Mouse (Mus musculus): Measurements from ENCODE around the gene 6030408B16Rik. TPM values are rescaled to one million over a fixed set of nuclear protein-coding genes. Genes with fewer than 3 reads are reported as not detected.

The 6030408B16Rik gene
- polyA plus RNA-seq, 1 experiment from 2014 or later, result 4.7 TPM

DNA sequence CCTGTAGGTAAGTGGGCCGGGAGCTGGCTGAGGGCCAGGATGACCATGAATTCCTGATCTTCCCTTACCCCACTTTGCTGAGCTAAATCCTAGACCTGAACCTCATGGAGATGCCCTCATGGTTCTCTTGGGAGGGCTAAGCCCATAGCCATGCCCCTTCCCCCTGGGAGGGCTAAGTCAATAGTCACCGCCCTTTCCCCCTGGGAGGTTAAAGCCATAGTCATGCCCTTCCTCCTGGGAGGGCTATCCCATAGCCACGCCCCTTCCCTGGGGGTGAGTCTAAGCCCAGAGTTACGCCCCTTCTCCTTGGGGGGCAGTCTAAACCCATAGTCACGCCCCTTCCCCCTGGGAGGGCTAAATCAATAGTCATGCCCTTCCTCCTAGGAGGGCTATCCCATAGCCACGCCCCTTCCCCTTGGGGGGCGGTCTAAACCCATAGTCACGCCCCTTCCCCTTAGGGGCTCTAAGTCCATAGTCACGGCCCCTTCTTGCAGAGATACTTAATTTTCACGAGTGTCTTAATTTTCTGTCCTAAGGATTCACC is 33.1 kb downstream of the 6030408B16Rik start:
- no peak overlapping the region for H3K4me2 ChIP-seq
- no peak overlapping the region for H3K4me3 ChIP-seq (replicated peaks)
- 42% methylated on average over 10 of the region's 10 CpGs for WGBS
- H3K27ac ChIP-seq, result no peak overlapping the region
- ATAC-seq (ENCODE audit: insufficient number of reproducible peaks, insufficient read depth, low FRiP score, low TSS enrichment, low read depth), result no peak
- H3K4me1 ChIP-seq (replicated peaks), result peaks cover 16% of the 10 kb centered on the region
- no peaks in the 10 kb centered on the region for H3K9me3 ChIP-seq
- no peaks in the 10 kb centered on the region for H3K36me3 ChIP-seq
- H3K27me3 ChIP-seq, result no peaks in the 10 kb centered on the region
- no peak overlapping the region for H3K9ac ChIP-seq (replicated peaks)

DNA sequence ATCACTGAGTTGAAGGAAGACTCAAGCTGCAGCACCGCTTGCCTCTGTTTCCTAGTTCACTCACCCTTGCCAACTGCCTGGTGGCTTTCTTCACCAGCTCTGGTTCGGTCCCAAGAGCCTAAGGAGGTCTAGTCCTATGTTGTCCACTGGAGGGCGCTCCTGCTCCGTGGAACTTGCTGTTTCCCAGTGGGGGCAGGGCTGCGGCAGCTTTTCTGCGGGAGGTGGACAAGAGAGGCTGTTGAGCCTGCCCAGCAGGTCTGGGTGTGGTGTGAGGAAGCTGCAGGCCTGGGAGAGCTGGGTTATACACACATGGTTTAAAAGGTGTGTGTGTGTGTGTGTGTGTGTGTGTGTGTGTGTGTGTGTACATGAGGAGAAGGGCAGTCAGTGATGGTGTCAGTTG is 34.3 kb downstream of the 6030408B16Rik start:
- ATAC-seq (ENCODE audit: insufficient number of reproducible peaks, insufficient read depth, low FRiP score, low TSS enrichment, low read depth), result 0 out of 2 replicates have a peak, but pooled peaks have one; percentile 17
- peaks cover 11% of the 10 kb centered on the region for H3K4me1 ChIP-seq (replicated peaks)
- WGBS, result 8% methylated on average over 6 of the region's 6 CpGs

DNA sequence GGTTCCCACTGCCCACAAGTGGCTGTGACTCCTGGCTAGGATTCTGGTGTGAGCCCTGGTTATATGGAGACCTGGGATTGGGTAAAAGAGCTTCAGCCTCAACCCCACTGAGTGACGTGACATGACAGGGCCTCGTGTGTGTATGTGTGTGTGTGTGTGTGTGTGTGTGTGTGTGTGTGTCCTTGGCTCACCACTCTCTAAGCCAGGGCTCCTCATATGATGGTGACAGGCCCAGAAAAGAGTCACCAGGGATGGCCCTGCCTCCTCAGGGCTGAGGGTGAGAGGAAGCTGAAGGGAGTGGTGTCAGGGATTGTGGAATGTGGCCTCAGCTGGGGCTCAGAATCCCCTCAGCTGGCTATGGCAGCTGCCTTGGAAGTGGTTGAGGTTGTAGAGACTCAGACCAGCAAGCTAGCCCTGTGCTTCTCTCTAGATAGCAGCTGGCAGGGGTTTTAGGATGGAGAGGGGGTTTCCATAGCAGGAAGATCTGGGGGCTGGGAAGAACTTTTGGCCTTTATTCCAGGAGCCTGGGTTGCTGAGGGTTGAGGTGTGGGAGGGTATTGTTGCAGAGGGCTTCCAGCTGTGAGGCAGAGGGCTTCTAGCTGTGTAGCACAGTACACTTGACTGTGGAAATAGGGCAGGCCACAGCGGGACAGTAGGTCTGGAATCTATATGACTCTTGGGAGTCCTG is 36.0 kb downstream of the 6030408B16Rik start:
- H3K4me1 ChIP-seq (replicated peaks), result peaks cover 24% of the 10 kb centered on the region
- 64% methylated on average over 3 of the region's 3 CpGs for WGBS
- no peak for ATAC-seq (ENCODE audit: insufficient number of reproducible peaks, insufficient read depth, low FRiP score, low TSS enrichment, low read depth)
- H3K9ac ChIP-seq (replicated peaks), result no peak overlapping the region
- H3K4me3 ChIP-seq (replicated peaks), result no peak overlapping the region
- no peaks in the 10 kb centered on the region for H3K27me3 ChIP-seq
- no peak overlapping the region for H3K4me2 ChIP-seq
- peak overlapping the region; percentile 14; the same call in 1 of the 2 replicates for H3K27ac ChIP-seq
- no peaks in the 10 kb centered on the region for H3K9me3 ChIP-seq
- H3K36me3 ChIP-seq, result no peaks in the 10 kb centered on the region

More for the DNA sequence above, 34.3 kb downstream of the 6030408B16Rik start:
- no peak overlapping the region for H3K27ac ChIP-seq
- H3K36me3 ChIP-seq, result no peaks in the 10 kb centered on the region
- no peaks in the 10 kb centered on the region for H3K9me3 ChIP-seq
- H3K4me2 ChIP-seq, result no peak overlapping the region
- H3K9ac ChIP-seq (replicated peaks), result no peak overlapping the region
- H3K27me3 ChIP-seq, result no peaks in the 10 kb centered on the region
- no peak overlapping the region for H3K4me3 ChIP-seq (replicated peaks)

DNA sequence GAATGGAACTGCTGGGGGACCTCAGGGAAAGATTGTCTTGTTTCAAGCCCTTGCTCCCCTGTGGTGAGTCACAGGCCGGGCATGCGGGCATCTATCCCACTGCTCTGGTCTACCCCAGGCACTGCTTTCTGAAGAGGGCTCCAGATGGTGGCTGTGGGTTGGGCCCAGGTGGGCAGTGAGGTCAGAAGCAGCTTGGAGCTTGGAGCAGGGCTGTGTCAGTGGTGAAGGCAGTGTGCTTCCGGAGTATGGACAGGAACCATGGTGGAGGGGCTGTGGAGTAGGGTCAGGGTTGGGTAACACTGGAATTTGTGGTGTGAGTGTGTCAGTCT is 36.5 kb downstream of the 6030408B16Rik start:
- WGBS, result 74% methylated on average over 3 of the region's 3 CpGs
- Histone ChIP-seq H3K4me1 (replicated peaks) (peaks cover 24% of the 10 kb centered on the region), H3K4me2 (no peak overlapping the region), H3K27ac (peak overlapping the region; percentile 14), H3K9me3 (no peaks in the 10 kb centered on the region), H3K36me3 (no peaks in the 10 kb centered on the region), H3K4me3 (replicated peaks) (no peak overlapping the region), H3K27me3 (no peaks in the 10 kb centered on the region), H3K9ac (replicated peaks) (no peak overlapping the region)
- ATAC-seq (ENCODE audit: insufficient number of reproducible peaks, insufficient read depth, low FRiP score, low TSS enrichment, low read depth), result no peak

DNA sequence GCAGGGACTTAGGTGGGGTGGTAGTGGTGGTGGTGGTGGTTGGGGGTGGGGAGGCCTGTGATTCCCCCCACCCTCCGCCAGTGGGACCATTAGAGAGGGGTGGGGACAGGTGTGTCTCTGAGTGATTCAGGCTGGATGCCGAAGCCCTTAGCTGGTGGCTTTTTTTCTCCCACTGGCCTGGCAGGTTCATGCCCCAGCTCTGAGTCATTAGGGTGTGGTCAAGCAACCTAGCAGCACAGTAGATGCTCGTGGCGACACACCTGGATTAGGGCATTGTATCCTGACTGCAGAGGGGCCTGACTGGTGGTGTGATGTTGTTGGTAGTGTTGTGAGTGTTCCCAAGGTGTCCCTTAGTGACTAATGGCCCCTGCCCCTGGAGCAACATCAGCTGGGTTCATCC is 38.1 kb downstream of the 6030408B16Rik start:
- Histone ChIP-seq H3K4me1 (replicated peaks) (peaks cover 24% of the 10 kb centered on the region), H3K27me3 (peaks cover 5% of the 10 kb centered on the region), H3K9ac (replicated peaks) (no peak overlapping the region), H3K4me2 (no peak overlapping the region), H3K4me3 (replicated peaks) (no peak overlapping the region), H3K36me3 (no peaks in the 10 kb centered on the region), H3K9me3 (no peaks in the 10 kb centered on the region), H3K27ac (no peak overlapping the region)
- ATAC-seq (ENCODE audit: insufficient number of reproducible peaks, insufficient read depth, low FRiP score, low TSS enrichment, low read depth), result no peak
- WGBS, result 70% methylated on average over 4 of the region's 4 CpGs

DNA sequence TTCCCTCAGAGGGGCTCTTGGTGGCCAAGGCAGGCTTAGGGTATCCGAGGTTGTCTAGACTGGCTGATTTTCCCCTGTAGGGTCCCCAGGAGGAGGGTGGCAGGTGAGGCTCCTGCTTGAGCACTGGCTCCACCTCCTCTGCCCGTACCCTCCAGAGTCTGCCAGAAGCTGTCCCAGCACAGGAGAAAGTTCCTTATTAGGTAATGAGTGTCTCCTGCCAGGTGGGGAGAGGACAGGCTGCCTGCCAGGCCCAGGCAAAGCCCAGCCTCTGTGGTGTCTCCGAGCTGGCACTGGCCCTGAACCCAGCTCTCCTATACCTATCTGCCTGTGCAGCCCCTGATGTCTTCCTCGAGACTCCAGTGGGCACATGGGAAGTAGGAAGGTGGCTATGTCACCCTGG is 39.4 kb downstream of the 6030408B16Rik start:
- Histone ChIP-seq H3K4me1 (replicated peaks) (peaks cover 22% of the 10 kb centered on the region), H3K27me3 (peaks cover 17% of the 10 kb centered on the region), H3K27ac (no peak overlapping the region), H3K9me3 (no peaks in the 10 kb centered on the region), H3K4me3 (replicated peaks) (no peak overlapping the region), H3K36me3 (no peaks in the 10 kb centered on the region), H3K9ac (replicated peaks) (no peak overlapping the region), H3K4me2 (no peak overlapping the region)
- no peak for ATAC-seq (ENCODE audit: insufficient number of reproducible peaks, insufficient read depth, low FRiP score, low TSS enrichment, low read depth)
- 64% methylated on average over 4 of the region's 4 CpGs for WGBS

DNA sequence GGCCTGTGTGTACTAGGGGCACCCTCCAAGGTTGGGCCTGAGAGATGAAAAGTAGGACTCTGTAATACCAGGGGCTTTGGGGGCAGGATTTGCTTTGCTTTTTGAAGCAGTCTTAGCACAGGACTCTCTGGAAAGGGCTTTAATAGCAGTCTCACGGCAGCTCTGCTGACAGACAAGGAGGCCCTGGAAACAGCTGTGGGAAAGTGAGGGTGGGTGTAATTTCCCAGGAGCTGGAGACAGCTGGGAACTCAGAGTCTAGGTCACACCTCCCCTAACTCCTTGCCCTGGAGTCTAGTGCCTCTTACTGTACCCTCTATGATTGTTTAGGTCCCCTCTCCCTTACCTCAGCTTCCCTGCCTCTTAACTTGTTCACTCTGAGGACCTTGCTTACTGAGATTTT is 40.2 kb downstream of the 6030408B16Rik start:
- no peaks in the 10 kb centered on the region for H3K36me3 ChIP-seq
- ATAC-seq (ENCODE audit: insufficient number of reproducible peaks, insufficient read depth, low FRiP score, low TSS enrichment, low read depth), result no peak
- no peaks in the 10 kb centered on the region for H3K9me3 ChIP-seq
- H3K4me1 ChIP-seq (replicated peaks), result peaks cover 21% of the 10 kb centered on the region
- H3K9ac ChIP-seq (replicated peaks), result 0 out of 2 replicates have a peak overlapping the region, but pooled peaks have one; percentile 8
- WGBS, result 4% methylated on average over 1 of the region's 1 CpGs
- 0 out of 2 replicates have a peak overlapping the region, but pooled peaks have one; percentile 59 for H3K27ac ChIP-seq
- H3K27me3 ChIP-seq, result peaks cover 20% of the 10 kb centered on the region
- no peak overlapping the region for H3K4me3 ChIP-seq (replicated peaks)
- H3K4me2 ChIP-seq, result no peak overlapping the region

DNA sequence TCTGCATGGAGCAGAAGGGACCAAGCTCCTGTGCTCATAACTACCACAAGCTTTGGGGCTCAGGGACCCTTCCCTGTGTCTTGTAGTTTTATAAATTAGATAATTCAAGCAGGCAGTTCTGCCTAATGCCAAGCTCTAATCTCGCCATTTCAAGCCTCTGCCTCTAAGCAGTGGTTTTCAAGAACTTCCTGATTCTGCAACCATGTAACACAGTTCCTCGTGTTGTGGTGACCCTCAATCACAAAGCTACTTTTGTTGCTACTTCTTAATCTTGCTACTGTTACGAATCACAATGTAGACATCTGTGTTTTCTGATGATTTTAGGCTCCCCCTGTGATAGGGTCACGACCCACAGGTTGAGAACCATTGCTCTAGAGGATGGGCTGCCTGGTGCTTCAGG is 40.6 kb downstream of the 6030408B16Rik start:
- no peaks in the 10 kb centered on the region for H3K36me3 ChIP-seq
- H3K4me2 ChIP-seq, result no peak overlapping the region
- H3K9ac ChIP-seq (replicated peaks), result 0 out of 2 replicates have a peak overlapping the region, but pooled peaks have one; percentile 8
- H3K27me3 ChIP-seq, result peaks cover 24% of the 10 kb centered on the region
- 0 out of 2 replicates have a peak overlapping the region, but pooled peaks have one; percentile 59 for H3K27ac ChIP-seq
- WGBS, result 62% methylated on average over 4 of the region's 4 CpGs
- H3K4me3 ChIP-seq (replicated peaks), result no peak overlapping the region
- H3K9me3 ChIP-seq, result no peaks in the 10 kb centered on the region
- peaks cover 21% of the 10 kb centered on the region for H3K4me1 ChIP-seq (replicated peaks)
- no peak for ATAC-seq (ENCODE audit: insufficient number of reproducible peaks, insufficient read depth, low FRiP score, low TSS enrichment, low read depth)

DNA sequence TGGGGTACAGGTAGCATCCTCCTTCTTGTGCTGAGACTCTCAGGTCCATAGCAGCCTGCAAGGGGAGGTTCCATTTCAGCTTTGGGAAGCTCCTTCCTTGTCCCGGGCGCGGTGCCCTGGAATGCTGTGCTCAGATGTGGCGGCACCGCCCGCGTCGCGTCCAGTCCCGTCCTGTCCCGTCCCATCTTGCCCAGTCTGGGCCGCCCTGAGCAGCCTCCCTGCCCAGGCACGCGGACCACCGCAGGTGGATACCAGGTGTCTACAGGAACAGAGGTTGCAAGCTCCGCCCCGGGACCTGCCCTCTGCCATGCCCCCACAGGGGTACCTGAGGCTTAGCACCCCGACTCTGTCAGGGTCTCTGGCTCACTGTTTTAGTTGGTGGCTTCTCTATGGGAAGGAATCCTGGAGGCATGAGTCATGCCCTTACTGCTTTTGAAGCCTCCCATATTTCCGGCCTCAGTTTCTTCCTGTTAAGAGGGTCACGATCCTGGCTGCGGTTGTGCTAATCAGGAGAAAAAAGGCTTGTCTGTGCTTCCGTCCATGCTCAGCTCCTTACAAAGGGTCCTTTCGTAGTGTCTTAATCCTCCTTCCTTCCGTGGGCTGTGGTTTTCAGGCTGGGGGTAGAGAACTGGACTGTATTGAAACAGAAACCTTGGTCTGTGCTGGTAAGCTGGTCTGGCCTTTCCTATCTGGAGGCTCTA is 43.6 kb downstream of the 6030408B16Rik start:
- 45% methylated on average over 24 of the region's 24 CpGs for WGBS
- Histone ChIP-seq H3K27ac (peak overlapping the region; percentile 30; the same call in 1 of the 2 replicates), H3K27me3 (peaks cover 35% of the 10 kb centered on the region), H3K4me3 (replicated peaks) (no peak overlapping the region), H3K9ac (replicated peaks) (no peak overlapping the region), H3K9me3 (no peaks in the 10 kb centered on the region), H3K36me3 (no peaks in the 10 kb centered on the region), H3K4me1 (replicated peaks) (peaks cover 15% of the 10 kb centered on the region; the same call in 1 of the 2 replicates), H3K4me2 (no peak overlapping the region)
- ATAC-seq (ENCODE audit: insufficient number of reproducible peaks, insufficient read depth, low FRiP score, low TSS enrichment, low read depth), result no peak

DNA sequence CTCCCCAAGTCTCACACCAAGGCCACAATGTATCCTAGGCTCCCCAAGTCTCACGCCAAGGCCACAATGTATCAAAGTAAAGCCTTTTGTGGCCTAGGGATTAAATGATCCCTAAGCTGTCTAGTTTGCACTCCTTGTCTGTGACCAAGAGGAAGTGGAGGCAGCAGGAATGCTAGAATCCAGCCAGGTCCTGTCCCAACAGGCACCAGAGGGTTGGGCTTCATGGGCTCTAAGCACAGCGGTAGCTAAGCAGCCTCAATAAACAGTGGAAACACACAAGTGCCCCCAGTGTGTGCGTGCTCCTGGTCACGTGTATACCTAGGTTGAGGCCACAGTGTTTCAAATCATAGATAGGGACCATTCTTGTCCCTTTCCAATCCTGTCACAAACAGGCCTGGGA is 45.3 kb downstream of the 6030408B16Rik start:
- H3K27me3 ChIP-seq, result peaks cover 35% of the 10 kb centered on the region
- WGBS, result 77% methylated on average over 4 of the region's 4 CpGs
- H3K27ac ChIP-seq, result no peak overlapping the region
- H3K4me3 ChIP-seq (replicated peaks), result no peak overlapping the region
- H3K9ac ChIP-seq (replicated peaks), result no peak overlapping the region
- no peaks in the 10 kb centered on the region for H3K36me3 ChIP-seq
- no peaks in the 10 kb centered on the region for H3K9me3 ChIP-seq
- no peak overlapping the region for H3K4me2 ChIP-seq
- H3K4me1 ChIP-seq (replicated peaks), result peaks cover 4% of the 10 kb centered on the region; the same call in 1 of the 2 replicates
- no peak for ATAC-seq (ENCODE audit: insufficient number of reproducible peaks, insufficient read depth, low FRiP score, low TSS enrichment, low read depth)

DNA sequence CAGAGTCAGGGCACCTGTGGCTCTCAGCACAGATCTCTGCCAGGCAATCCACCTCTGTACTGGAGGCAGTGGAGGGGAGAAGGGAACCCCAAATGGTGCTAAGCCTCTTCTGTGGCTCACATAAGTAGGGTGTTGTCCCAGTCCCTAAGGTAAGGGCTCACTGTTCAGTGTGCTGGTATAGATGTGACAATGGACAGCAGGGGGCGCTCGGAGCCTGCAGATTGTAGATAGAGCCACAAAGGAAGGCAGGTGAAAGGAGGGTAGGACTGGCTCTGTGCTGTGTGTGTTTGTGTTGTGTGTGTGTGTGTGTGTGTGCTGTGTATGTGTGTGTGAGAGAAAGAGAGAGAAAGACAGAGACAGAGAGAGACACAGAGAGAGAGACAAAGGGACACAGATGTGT is 46.5 kb downstream of the 6030408B16Rik start:
- peak; percentile 74 for ATAC-seq (ENCODE audit: insufficient number of reproducible peaks, insufficient read depth, low FRiP score, low TSS enrichment, low read depth)

More for the DNA sequence above, 46.5 kb downstream of the 6030408B16Rik start:
- peaks cover 2% of the 10 kb centered on the region; the same call in 1 of the 2 replicates for H3K4me1 ChIP-seq (replicated peaks)
- no peaks in the 10 kb centered on the region for H3K9me3 ChIP-seq
- H3K27ac ChIP-seq, result no peak overlapping the region
- no peak overlapping the region for H3K4me2 ChIP-seq
- H3K36me3 ChIP-seq, result no peaks in the 10 kb centered on the region
- 0% methylated on average over 2 of the region's 2 CpGs for WGBS
- no peak overlapping the region for H3K4me3 ChIP-seq (replicated peaks)
- no peak overlapping the region for H3K9ac ChIP-seq (replicated peaks)
- peaks cover 35% of the 10 kb centered on the region for H3K27me3 ChIP-seq

Measured in limb, embryonic 12.5 days (tissue).